Mouse (Mus musculus): ENCODE measurements around the gene Sirpa.

- no peak for TF ChIP-seq POLR2A (IDR thresholded peaks at IDR 0.05; ENCODE audit: insufficient read depth, low read depth, low read length)
- TF ChIP-seq EP300 (IDR thresholded peaks at IDR 0.05; ENCODE audit: insufficient read depth, low read depth, low read length) = no peak
- TF ChIP-seq CTCF (IDR thresholded peaks at IDR 0.05) = no peak
Observed at GRCm38 (mm10) chr2:129605816-129606215, 13.2 kb downstream of the Sirpa start.

Measured in heart, adult 2 months (tissue).